Mouse (Mus musculus) layer of hippocampus, adult 18-20 months (tissue): Measurements from ENCODE around the gene Cd3eap. TPM values are rescaled to one million over a fixed set of nuclear protein-coding genes. Genes with fewer than 3 reads are reported as not detected.

ENCODE experiments used
- DNase-seq, 2 experiments: peaks; one replicate each; pipeline ENCODE4 v3.0.0; 2022; ENCODE audit warnings: low spot score in 2 of 2
- microRNA-seq, 2 experiments: library from miRNA; unstranded; fragments of <30 nt; microRNA quantifications; one replicate each; pipeline ENCODE4 v1.2.0; 2021
- total RNA-seq, 2 experiments: library from RNA; stranded (reverse); gene quantifications; 2 replicates each; pipeline ENCODE4 v1.2.3; 2021

The Cd3eap gene
- total RNA-seq, 2 experiments from 2014 or later, result 19.9 to 21.0 TPM

DNA sequence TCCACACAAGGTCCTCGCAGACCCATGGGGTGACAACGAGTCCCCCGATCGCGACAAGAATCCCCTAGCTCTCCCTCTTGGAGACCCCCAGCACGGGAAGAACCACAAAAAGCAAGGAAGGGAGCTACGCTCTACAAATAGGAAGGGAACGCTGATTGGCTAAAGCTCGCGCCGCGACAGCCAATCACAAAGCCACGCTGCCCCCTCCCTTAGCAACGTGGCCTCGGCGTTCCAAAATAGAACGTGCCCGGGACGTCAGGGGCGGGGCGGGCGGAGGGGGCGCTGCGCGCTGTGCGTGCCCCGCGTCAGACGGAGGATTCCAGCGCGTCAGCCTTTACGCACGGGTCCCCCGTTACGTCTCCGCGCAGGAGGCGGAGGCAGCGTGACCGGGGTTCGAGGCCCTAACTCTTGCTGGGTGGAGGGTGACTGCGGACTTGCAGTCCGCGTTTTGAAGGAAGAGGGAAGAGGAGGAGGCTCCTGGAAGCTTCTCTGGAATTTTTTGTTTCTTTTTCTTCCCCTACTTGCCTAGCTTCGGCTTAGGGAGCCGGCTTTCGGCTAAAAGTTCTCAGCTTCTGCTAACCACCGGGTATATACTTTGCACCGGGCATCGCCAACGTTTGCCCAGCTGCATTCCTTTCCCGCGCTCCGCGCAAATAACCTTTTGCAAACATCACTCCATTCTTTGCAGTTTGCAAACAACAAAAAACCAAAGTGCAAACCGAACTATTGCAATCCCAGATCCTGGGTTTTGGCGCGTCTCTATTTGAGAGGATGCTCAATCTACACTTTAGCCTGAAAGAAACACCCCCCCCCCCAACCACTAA, 50.6 kb downstream of the Cd3eap start:
- DNase-seq, result peak; percentile 97 to 98

DNA sequence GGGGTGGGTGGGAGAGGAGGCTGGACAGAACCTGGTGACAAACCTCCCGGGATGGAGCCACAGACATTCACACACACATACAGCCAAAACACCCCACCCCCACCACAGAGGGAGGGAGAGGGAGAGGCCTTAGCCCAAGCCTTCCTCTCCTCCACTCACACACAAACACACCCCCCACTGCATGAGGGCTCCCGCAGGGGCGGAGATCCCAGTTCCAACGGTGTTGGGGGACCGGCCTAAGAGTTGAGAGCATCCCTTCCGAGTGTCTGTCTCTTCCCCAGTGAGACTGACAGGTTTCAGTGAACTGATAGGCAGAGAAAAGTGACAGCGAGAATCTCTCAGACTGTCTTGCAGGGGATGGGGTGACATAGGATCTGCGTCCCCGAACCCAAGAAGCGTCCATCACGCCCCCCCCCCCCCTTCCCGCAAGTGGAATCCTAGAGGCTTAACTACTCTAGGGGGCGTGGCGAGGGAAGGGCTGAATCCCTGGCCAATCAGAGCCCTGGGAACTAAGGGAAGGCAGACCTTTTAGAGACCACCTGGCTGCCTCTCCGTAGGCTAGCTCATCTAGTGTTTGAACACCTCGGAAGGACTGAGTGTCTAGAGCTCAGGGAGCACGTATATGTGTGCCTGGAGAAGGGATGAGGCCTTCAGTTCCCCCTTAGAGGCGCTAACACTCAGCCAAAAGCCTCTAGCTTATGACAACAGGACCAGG, 51.4 kb downstream of the Cd3eap start:
- peak; percentile 67 to 85 for DNase-seq

GRCm38 (mm10) chr7:19306819-19307738, 52.2 kb downstream of the Cd3eap start:
- no peak for DNase-seq

Small RNAs within 50 kb of the gene (microRNA-seq; reads per million reads assigned to microRNA genes)
- gene Mir343, result 0 reads per million in 2 experiments

Other genes starting within 250 kb of the Cd3eap start
- under 1 TPM in 1 of 2 experiments, not detected in 1; 0.27 TPM for gene Gm4969, start 241.1 kb downstream of the Cd3eap start, total RNA-seq
- 10 to 100 TPM; 15.0 to 15.4 TPM for gene Fbxo46, start 239.6 kb downstream of the Cd3eap start, total RNA-seq
- gene Qpctl, start 210.2 kb downstream of the Cd3eap start, total RNA-seq, result 10 to 100 TPM; 17.1 to 18.7 TPM
- 10 to 100 TPM; 79.7 to 82.8 TPM for gene Snrpd2, start 209.8 kb downstream of the Cd3eap start, total RNA-seq
- gene Gipr, start 193.4 kb downstream of the Cd3eap start, total RNA-seq, result 1 to 10 TPM; 1.3 to 1.4 TPM
- gene Eml2, start 183.1 kb downstream of the Cd3eap start, total RNA-seq, result 100 to 1,000 TPM; 160 to 178 TPM
- gene Gpr4, start 146.9 kb downstream of the Cd3eap start, total RNA-seq, result 1 to 10 TPM; 1.3 to 1.4 TPM
- gene Opa3, start 131.1 kb downstream of the Cd3eap start, total RNA-seq, result 10 to 100 TPM; 41.3 to 42.6 TPM
- gene Vasp, start 87.7 kb downstream of the Cd3eap start, total RNA-seq, result 10 to 100 TPM; 14.2 to 17.0 TPM
- not detected for gene Ppm1n, start 79.4 kb downstream of the Cd3eap start, total RNA-seq
- 10 to 100 TPM; 92.8 to 95.6 TPM for gene Rtn2, start 76.9 kb downstream of the Cd3eap start, total RNA-seq
- gene Fosb, start 49.4 kb downstream of the Cd3eap start, total RNA-seq, result 10 to 100 TPM; 20.4 to 26.6 TPM
- gene Ercc1, start 14.7 kb downstream of the Cd3eap start, total RNA-seq, result 10 to 100 TPM; 47.7 to 49.0 TPM
- gene Ppp1r13l, start 266 bp upstream of the Cd3eap start, total RNA-seq, result 1 to 10 TPM; 6.3 to 7.8 TPM
- gene Ercc2, start 22.5 kb upstream of the Cd3eap start, total RNA-seq, result 10 to 100 TPM; 37.5 to 38.3 TPM
- 1 to 10 TPM; 4.5 to 5.5 TPM for gene Klc3, start 44.6 kb upstream of the Cd3eap start, total RNA-seq
- not detected for gene Ckm, start 45.3 kb upstream of the Cd3eap start, total RNA-seq
- gene Mark4, start 99.3 kb upstream of the Cd3eap start, total RNA-seq, result 10 to 100 TPM; 88.3 to 92.0 TPM
- under 1 TPM; 0.38 to 0.59 TPM for gene Exoc3l2, start 103.8 kb upstream of the Cd3eap start, total RNA-seq
- gene Bloc1s3, start 148.9 kb upstream of the Cd3eap start, total RNA-seq, result 1 to 10 TPM; 6.1 to 6.3 TPM
- gene Trappc6a, start 148.9 kb upstream of the Cd3eap start, total RNA-seq, result 10 to 100 TPM; 20.7 to 21.5 TPM
- under 1 TPM; 0.56 to 0.57 TPM for gene Nkpd1, start 158.4 kb upstream of the Cd3eap start, total RNA-seq
- 100 to 1,000 TPM; 122 to 129 TPM for gene Ppp1r37, start 203.6 kb upstream of the Cd3eap start, total RNA-seq
- gene Zfp296, start 217.8 kb upstream of the Cd3eap start, total RNA-seq, result under 1 TPM; 0.74 to 0.89 TPM
- 10 to 100 TPM; 44.4 to 45.6 TPM for gene Gemin7, start 218.1 kb upstream of the Cd3eap start, total RNA-seq
- 10 to 100 TPM; 79.5 to 81.8 TPM for gene Clasrp, start 245.0 kb upstream of the Cd3eap start, total RNA-seq